9 mouse cellular contexts compared by ENCODE assay signal in the genomic region with DNA sequence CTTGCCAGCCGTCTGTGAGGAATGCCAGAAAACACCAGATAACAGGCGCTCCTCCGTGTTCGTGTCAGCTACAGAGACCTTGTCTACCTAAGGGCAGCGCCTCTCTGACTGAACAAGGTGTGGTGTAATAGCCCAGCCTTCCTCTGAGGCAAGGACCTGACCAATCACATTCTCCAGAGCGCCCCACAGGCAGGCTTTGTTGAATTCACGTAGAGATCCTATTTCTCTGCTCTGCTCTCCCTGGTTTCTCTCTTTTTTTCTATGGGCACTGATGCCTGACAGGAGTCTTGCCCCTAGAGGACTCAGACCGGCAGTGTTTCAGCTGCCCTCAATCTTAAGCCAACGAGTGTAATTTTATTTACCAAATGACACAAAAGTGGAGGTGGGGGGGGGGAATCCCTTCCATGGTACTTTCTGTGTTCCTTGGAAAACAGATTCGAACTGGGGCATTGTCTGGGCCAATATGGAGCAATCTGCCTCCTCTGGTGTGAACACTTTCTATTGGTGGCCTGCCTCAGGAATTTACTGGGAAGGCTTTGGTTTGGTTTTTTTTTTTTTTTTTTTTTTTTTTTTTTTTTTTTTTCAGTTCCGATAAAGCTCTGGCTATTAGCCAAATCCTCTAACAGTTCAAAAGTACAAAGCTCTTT. TPM values are rescaled to one million over a fixed set of nuclear protein-coding genes. Genes with fewer than 3 reads are reported as not detected.
DNase-seq lines count a peak whose midpoint lies in the region; ATAC-seq lines count a peak whose summit lies in the region.
"Had no signal": no experiment of that assay in that cellular context is flagged by ENCODE, and none has a peak within 500 bp of the region (broad histone marks: within the 10 kb centered on the region; RNA-seq: fewer than 3 reads in every experiment).

No protein-coding gene starts in this region.

- no peaks in the 10 kb centered on the region for H3K27me3 ChIP-seq in intestine, embryonic 16.5 days (replicated peaks; ENCODE audit: control insufficient read depth, insufficient read depth, low read length)
- H3K27me3 ChIP-seq in forebrain, embryonic 11.5 days (ENCODE audit: control insufficient read depth, insufficient read depth, low read length): no peaks in the 10 kb centered on the region

- peak; percentile 87 for ATAC-seq in intestine, embryonic 16.5 days
- ATAC-seq in forebrain, embryonic 11.5 days (replicated peaks; ENCODE audit: low FRiP score): no peak

- 14% methylated on average over 11 of the region's 11 CpGs for WGBS in intestine, embryonic 16.5 days
- 12% methylated on average over 11 of the region's 11 CpGs for WGBS in forebrain, embryonic 11.5 days

- H3K4me3 ChIP-seq in intestine, embryonic 16.5 days (ENCODE audit: low read length): peak overlapping the region; percentile 40
- H3K4me3 ChIP-seq in forebrain, embryonic 11.5 days (ENCODE audit: low read depth, low read length): no peak overlapping the region

- no peaks in the 10 kb centered on the region for H3K9me3 ChIP-seq in intestine, embryonic 16.5 days (ENCODE audit: control insufficient read depth, low read length)
- H3K9me3 ChIP-seq in forebrain, embryonic 11.5 days (ENCODE audit: control insufficient read depth, low read length): no peaks in the 10 kb centered on the region

- peak overlapping the region; percentile 89 for H3K27ac ChIP-seq in intestine, embryonic 16.5 days (ENCODE audit: low read length)
- H3K27ac ChIP-seq in forebrain, embryonic 11.5 days (ENCODE audit: low read depth, low read length): no peak overlapping the region

- H3K4me2 ChIP-seq in intestine, embryonic 16.5 days (ENCODE audit: low read depth, low read length): peak overlapping the region; percentile 48
- H3K4me2 ChIP-seq in forebrain, embryonic 11.5 days (ENCODE audit: low read depth, low read length, severe bottlenecking): no peak overlapping the region

- DNase-seq in A20 (ENCODE audit: low read depth, low spot score): peak; percentile 36
- DNase-seq in ZHBTc4 (ENCODE audit: low read depth, low spot score): peak; percentile 47
- DNase-seq in lung, adult 18-20 months: peak; percentile 40 to 56
- no peak for DNase-seq in frontal cortex, adult 2 months (ENCODE audit: extremely low spot score in 1 of 2, low spot score in 1 of 2)
- no peak for DNase-seq in cerebellum, postnatal 36 days
- DNase-seq in adrenal gland, adult (ENCODE audit: inconsistent age in 2 of 2, low spot score in 1 of 2): no peak
- DNase-seq in forebrain, embryonic 11.5 days (ENCODE audit: low spot score): no peak

- no peaks in the 10 kb centered on the region for H3K4me1 ChIP-seq in intestine, embryonic 16.5 days (ENCODE audit: control insufficient read depth, insufficient read depth, low read length)
- no peaks in the 10 kb centered on the region for H3K4me1 ChIP-seq in forebrain, embryonic 11.5 days (replicated peaks; ENCODE audit: control insufficient read depth, insufficient read depth, low read length)

- H3K9ac ChIP-seq in intestine, embryonic 16.5 days (ENCODE audit: low read depth, low read length): peak overlapping the region; percentile 17
- H3K9ac ChIP-seq in forebrain, embryonic 11.5 days (ENCODE audit: low read length): no peak overlapping the region

- no peaks in the 10 kb centered on the region for H3K36me3 ChIP-seq in intestine, embryonic 16.5 days (ENCODE audit: control insufficient read depth, insufficient read depth, low read length)
- no peaks in the 10 kb centered on the region for H3K36me3 ChIP-seq in forebrain, embryonic 11.5 days (ENCODE audit: control insufficient read depth, insufficient read depth, low read length)

RNA-seq across cellular contexts. Expression of gene Cfi, which starts 0.5 kb away (rescaled TPM):
- 77.7 and 82.8 TPM in 2 replicates for polyA plus RNA-seq in intestine, embryonic 16.5 days (2015; fragmentation: Nextera tagmentation; extraction: Ambion mirVana)
- 0.06 TPM in 1 of 2 replicates, not detected in the other for polyA plus RNA-seq in frontal cortex, adult 2 months (2012; rRNA removed)
- polyA plus RNA-seq in forebrain, embryonic 11.5 days (2014; fragmentation: Nextera tagmentation; extraction: Ambion mirVana): 0.08 and 0.29 TPM in 2 replicates

RNA-seq across cellular contexts. Expression of gene Gar1, which starts 5.0 kb away (rescaled TPM):
- 50.5 and 56.0 TPM in 2 replicates for polyA plus RNA-seq in intestine, embryonic 16.5 days (2015; fragmentation: Nextera tagmentation; extraction: Ambion mirVana)
- polyA plus RNA-seq in frontal cortex, adult 2 months (2012; rRNA removed): 53.9 and 54.8 TPM in 2 replicates
- polyA plus RNA-seq in forebrain, embryonic 11.5 days (2014; fragmentation: Nextera tagmentation; extraction: Ambion mirVana): 40.9 and 42.8 TPM in 2 replicates

RNA-seq across cellular contexts. Expression of gene Rrh, which starts 13.8 kb away (rescaled TPM):
- 0.16 and 0.21 TPM in 2 replicates for polyA plus RNA-seq in intestine, embryonic 16.5 days (2015; fragmentation: Nextera tagmentation; extraction: Ambion mirVana)
- 0.66 and 0.86 TPM in 2 replicates for polyA plus RNA-seq in frontal cortex, adult 2 months (2012; rRNA removed)
- not detected in 2 replicates for polyA plus RNA-seq in forebrain, embryonic 11.5 days (2014; fragmentation: Nextera tagmentation; extraction: Ambion mirVana)
- polyA plus RNA-seq: limb, embryonic 11.5 days had no signal

RNA-seq across cellular contexts. Expression of gene Lrit3, which starts 32.3 kb away (rescaled TPM):
- not detected in 2 replicates for polyA plus RNA-seq in intestine, embryonic 16.5 days (2015; fragmentation: Nextera tagmentation; extraction: Ambion mirVana)
- 0.13 and 0.16 TPM in 2 replicates for polyA plus RNA-seq in frontal cortex, adult 2 months (2012; rRNA removed)
- not detected in 2 replicates for polyA plus RNA-seq in forebrain, embryonic 11.5 days (2014; fragmentation: Nextera tagmentation; extraction: Ambion mirVana)
- polyA plus RNA-seq: limb, embryonic 11.5 days had no signal

RNA-seq across cellular contexts. Expression of gene Pla2g12a, which starts 42.2 kb away (rescaled TPM):
- polyA plus RNA-seq in intestine, embryonic 16.5 days (2015; fragmentation: Nextera tagmentation; extraction: Ambion mirVana): 47.5 and 62.4 TPM in 2 replicates
- polyA plus RNA-seq in frontal cortex, adult 2 months (2012; rRNA removed): 31.4 and 33.6 TPM in 2 replicates
- 33.7 and 39.0 TPM in 2 replicates for polyA plus RNA-seq in forebrain, embryonic 11.5 days (2014; fragmentation: Nextera tagmentation; extraction: Ambion mirVana)

Comparison
In these comparisons a context has a peak if more than half of its experiments do, and no peak if none do; other contexts are left out.
1. DNase-seq: peak in A20 (single experiment), ZHBTc4 (single experiment) and lung, adult 18-20 months (2 of 2); none in frontal cortex, adult 2 months (0 of 2), cerebellum, postnatal 36 days (0 of 2), adrenal gland, adult (0 of 2) and forebrain, embryonic 11.5 days (single experiment).
2. RNA of gene Cfi, which starts 0.5 kb away (polyA plus RNA-seq): 77.7 to 82.8 TPM in intestine, embryonic 16.5 days; 0.08 to 0.29 TPM in forebrain, embryonic 11.5 days and 0.06 TPM in frontal cortex, adult 2 months; every median in the first group is over 10 times any median in the second.